Mouse (Mus musculus) kidney, embryonic 16.5 days (tissue): ENCODE measurements around the gene Rhoj. TPM values are rescaled to one million over a fixed set of nuclear protein-coding genes. Genes with fewer than 3 reads are reported as not detected.

Experiments used
- ATAC-seq: fragments of 200-750 bp; cut with Nextera tagmentation; 2 replicates; pipeline ENCODE4 v1.8.0; 2017; ENCODE audit warnings: moderate TSS enrichment; ENCODE audit not compliant: low FRiP score, low TSS enrichment
- H3K27ac ChIP-seq: fragments of 300-500 bp; sonication (generic); 2 replicates; pipeline ENCODE4 v1.5.1; 2014; ENCODE audit warnings: low read length
- H3K27me3 ChIP-seq: fragments of 300-500 bp; sonication (generic); 2 replicates; pipeline ENCODE4 v1.6.1; 2014; ENCODE audit warnings: low read length, control low read depth, mixed read lengths; ENCODE audit not compliant: insufficient read depth
- H3K36me3 ChIP-seq: fragments of 300-500 bp; sonication (generic); 2 replicates; pipeline ENCODE4 v1.6.1; 2014; ENCODE audit warnings: low read length, control low read depth, mixed read lengths; ENCODE audit not compliant: insufficient read depth
- H3K4me1 ChIP-seq: fragments of 300-500 bp; sonication (generic); 2 replicates; pipeline ENCODE4 v1.6.1; 2014; ENCODE audit warnings: low read length, control low read depth, mixed read lengths; ENCODE audit not compliant: insufficient read depth
- H3K4me2 ChIP-seq: fragments of 300-500 bp; sonication (generic); replicated peaks from 2 replicates; pipeline ENCODE4 v1.6.1; 2014; ENCODE audit warnings: low read depth, low read length
- H3K4me3 ChIP-seq: fragments of 300-500 bp; sonication (generic); 2 replicates; pipeline ENCODE4 v1.5.1; 2014; ENCODE audit warnings: mild to moderate bottlenecking, low read length
- H3K9ac ChIP-seq: fragments of 300-500 bp; sonication (generic); replicated peaks from 2 replicates; pipeline ENCODE4 v1.6.1; 2014; ENCODE audit warnings: low read length
- H3K9me3 ChIP-seq: fragments of 300-500 bp; sonication (generic); 2 replicates; pipeline ENCODE4 v1.6.1; 2016; ENCODE audit warnings: low read length, control low read depth
- WGBS: fragments of 180-500 bp; shearing (Covaris S2); extraction: QIAGEN DNeasy Blood & Tissue Kit; methylation state at CpG from one replicate; pipeline ENCODE4 v1.1.7; 2014; 5-methylcytosine and 5-hydroxymethylcytosine counted together
- polyA plus RNA-seq: library from polyadenylated mRNA; unstranded; fragments of >200 nt; fragmentation: Nextera tagmentation; extraction: Ambion mirVana; gene quantifications from 2 replicates; pipeline ENCODE4 v1.2.1, GENCODE M21; 2015

The Rhoj gene
- polyA plus RNA-seq, 1 experiment from 2014 or later, result 58.3 TPM

- WGBS, result 81% methylated on average over 6 of the region's 6 CpGs
- no peak for ATAC-seq
- no peak overlapping the region for H3K4me2 ChIP-seq
- no peak overlapping the region for H3K27ac ChIP-seq
- H3K4me3 ChIP-seq, result no peak overlapping the region
- H3K36me3 ChIP-seq, result peaks cover 6% of the 10 kb centered on the region; the same call in 1 of the 2 replicates
- H3K4me1 ChIP-seq, result no peaks in the 10 kb centered on the region
- H3K9ac ChIP-seq, result no peak overlapping the region
- H3K9me3 ChIP-seq, result no peaks in the 10 kb centered on the region; the same call in 1 of the 2 replicates
- H3K27me3 ChIP-seq, result no peaks in the 10 kb centered on the region
These were observed 68.0 kb downstream of the Rhoj start for GRCm38 (mm10) chr12:75376126-75376525.

- Histone ChIP-seq H3K36me3 (no peaks in the 10 kb centered on the region), H3K4me3 (no peak overlapping the region), H3K4me1 (no peaks in the 10 kb centered on the region), H3K27me3 (no peaks in the 10 kb centered on the region), H3K9ac (no peak overlapping the region), H3K4me2 (no peak overlapping the region), H3K27ac (no peak overlapping the region), H3K9me3 (no peaks in the 10 kb centered on the region)
- ATAC-seq, result no peak
- WGBS, result 94% methylated on average over 9 of the region's 9 CpGs
These were observed 78.6 kb downstream of the Rhoj start for GRCm38 (mm10) chr12:75386731-75387130.

- H3K4me2 ChIP-seq, result no peak overlapping the region
- no peaks in the 10 kb centered on the region for H3K9me3 ChIP-seq
- 88% methylated on average over 8 of the region's 8 CpGs for WGBS
These were observed 79.0 kb downstream of the Rhoj start for GRCm38 (mm10) chr12:75387156-75387555.

GRCm38 (mm10) chr12:75387846-75388245, 79.7 kb downstream of the Rhoj start:
- Histone ChIP-seq H3K36me3 (no peaks in the 10 kb centered on the region; the same call in 1 of the 2 replicates), H3K27ac (no peak overlapping the region), H3K27me3 (no peaks in the 10 kb centered on the region), H3K4me1 (no peaks in the 10 kb centered on the region), H3K4me3 (no peak overlapping the region), H3K4me2 (no peak overlapping the region), H3K9ac (no peak overlapping the region), H3K9me3 (no peaks in the 10 kb centered on the region)
- 83% methylated on average over 15 of the region's 15 CpGs for WGBS
- ATAC-seq, result no peak

More at GRCm38 (mm10) chr12:75387156-75387555, 79.0 kb downstream of the Rhoj start:
- Histone ChIP-seq H3K36me3 (no peaks in the 10 kb centered on the region), H3K9ac (no peak overlapping the region), H3K4me3 (no peak overlapping the region), H3K4me1 (no peaks in the 10 kb centered on the region), H3K27ac (no peak overlapping the region), H3K27me3 (no peaks in the 10 kb centered on the region)
- ATAC-seq, result no peak

- no peaks in the 10 kb centered on the region for H3K27me3 ChIP-seq
- H3K4me1 ChIP-seq, result no peaks in the 10 kb centered on the region
- H3K9ac ChIP-seq, result no peak overlapping the region
- no peak for ATAC-seq
- no peak overlapping the region for H3K4me2 ChIP-seq
- H3K27ac ChIP-seq, result no peak overlapping the region
- no peak overlapping the region for H3K4me3 ChIP-seq
- 84% methylated on average over 9 of the region's 9 CpGs for WGBS
- no peaks in the 10 kb centered on the region; the same call in 1 of the 2 replicates for H3K36me3 ChIP-seq
- H3K9me3 ChIP-seq, result no peaks in the 10 kb centered on the region
These were observed 80.4 kb downstream of the Rhoj start for GRCm38 (mm10) chr12:75388521-75388920.

- no peak for ATAC-seq
- H3K27me3 ChIP-seq, result no peaks in the 10 kb centered on the region
- H3K36me3 ChIP-seq, result no peaks in the 10 kb centered on the region; the same call in 1 of the 2 replicates
- no peak overlapping the region for H3K9ac ChIP-seq
- no peak overlapping the region for H3K4me2 ChIP-seq
- no peaks in the 10 kb centered on the region for H3K9me3 ChIP-seq
- WGBS, result 47% methylated on average over 20 of the region's 20 CpGs
- no peaks in the 10 kb centered on the region for H3K4me1 ChIP-seq
- H3K27ac ChIP-seq, result no peak overlapping the region
- H3K4me3 ChIP-seq, result no peak overlapping the region
These were observed 81.4 kb downstream of the Rhoj start for GRCm38 (mm10) chr12:75389308-75390135.

- 79% methylated on average over 9 of the region's 9 CpGs for WGBS
- Histone ChIP-seq H3K4me3 (no peak overlapping the region), H3K27ac (no peak overlapping the region), H3K27me3 (no peaks in the 10 kb centered on the region), H3K36me3 (no peaks in the 10 kb centered on the region; the same call in 1 of the 2 replicates), H3K9ac (no peak overlapping the region), H3K9me3 (no peaks in the 10 kb centered on the region), H3K4me1 (no peaks in the 10 kb centered on the region), H3K4me2 (no peak overlapping the region)
- ATAC-seq, result no peak
These were observed 83.4 kb downstream of the Rhoj start for GRCm38 (mm10) chr12:75391526-75391925.

- no peak overlapping the region for H3K27ac ChIP-seq
- 78% methylated on average over 20 of the region's 20 CpGs for WGBS
- H3K4me2 ChIP-seq, result no peak overlapping the region
- H3K4me3 ChIP-seq, result no peak overlapping the region
- H3K36me3 ChIP-seq, result no peaks in the 10 kb centered on the region; the same call in 1 of the 2 replicates
- H3K4me1 ChIP-seq, result no peaks in the 10 kb centered on the region
- H3K27me3 ChIP-seq, result no peaks in the 10 kb centered on the region
- H3K9ac ChIP-seq, result no peak overlapping the region
- no peaks in the 10 kb centered on the region for H3K9me3 ChIP-seq
- ATAC-seq, result no peak
These were observed 86.1 kb downstream of the Rhoj start for GRCm38 (mm10) chr12:75394011-75394773.

- H3K4me1 ChIP-seq, result no peaks in the 10 kb centered on the region
- no peak overlapping the region for H3K27ac ChIP-seq
- no peak overlapping the region for H3K4me2 ChIP-seq
- H3K4me3 ChIP-seq, result no peak overlapping the region
- H3K36me3 ChIP-seq, result no peaks in the 10 kb centered on the region; the same call in 1 of the 2 replicates
- WGBS, result 44% methylated on average over 3 of the region's 3 CpGs
- H3K9me3 ChIP-seq, result no peaks in the 10 kb centered on the region
- no peaks in the 10 kb centered on the region for H3K27me3 ChIP-seq
- no peak overlapping the region for H3K9ac ChIP-seq
- no peak for ATAC-seq
These were observed 88.5 kb downstream of the Rhoj start for GRCm38 (mm10) chr12:75396616-75397015.
